Mouse (Mus musculus) midbrain, embryonic 13.5 days (tissue): Measurements from ENCODE around the gene Stard3. TPM values are rescaled to one million over a fixed set of nuclear protein-coding genes. Genes with fewer than 3 reads are reported as not detected.

Experiments used
- ATAC-seq: fragments of 200-750 bp; cut with Nextera tagmentation; 2 replicates; pipeline ENCODE4 v1.8.0; 2017; ENCODE audit warnings: mild to moderate bottlenecking, moderate TSS enrichment, moderate library complexity
- H3K27ac ChIP-seq: fragments of 300-500 bp; sonication (generic); 2 replicates; pipeline ENCODE4 v1.5.1; 2015; ENCODE audit warnings: inconsistent platforms, mild to moderate bottlenecking, moderate library complexity
- H3K27me3 ChIP-seq: fragments of 300-500 bp; sonication (generic); 2 replicates; pipeline ENCODE4 v1.6.1; 2015; ENCODE audit warnings: mild to moderate bottlenecking, inconsistent platforms
- H3K36me3 ChIP-seq: fragments of 300-500 bp; sonication (generic); 2 replicates; pipeline ENCODE4 v1.6.1; 2015; ENCODE audit warnings: mild to moderate bottlenecking, inconsistent platforms
- H3K4me1 ChIP-seq: fragments of 300-500 bp; sonication (generic); replicated peaks from 2 replicates; pipeline ENCODE4 v1.6.1; 2015; ENCODE audit warnings: inconsistent platforms
- H3K4me2 ChIP-seq: fragments of 300-500 bp; sonication (generic); replicated peaks from 2 replicates; pipeline ENCODE4 v1.6.1; 2015; ENCODE audit warnings: moderate library complexity, mild to moderate bottlenecking, inconsistent platforms
- H3K4me3 ChIP-seq: fragments of 300-500 bp; sonication (generic); replicated peaks from 2 replicates; pipeline ENCODE4 v1.5.1; 2015; ENCODE audit warnings: mild to moderate bottlenecking, inconsistent platforms
- H3K9ac ChIP-seq: fragments of 300-500 bp; sonication (generic); replicated peaks from 2 replicates; pipeline ENCODE4 v1.6.1; 2015; ENCODE audit warnings: mild to moderate bottlenecking, inconsistent platforms
- H3K9me3 ChIP-seq: fragments of 300-500 bp; sonication (generic); 2 replicates; pipeline ENCODE4 v1.6.1; 2016; ENCODE audit warnings: mild to moderate bottlenecking, inconsistent platforms
- WGBS: fragments of 180-500 bp; shearing (Covaris S2); methylation state at CpG from one replicate; pipeline ENCODE4 v1.1.7; 2015; 5-methylcytosine and 5-hydroxymethylcytosine counted together
- polyA plus RNA-seq: library from polyadenylated mRNA; unstranded; fragments of >200 nt; fragmentation: Nextera tagmentation; extraction: Ambion mirVana; gene quantifications from 2 replicates; pipeline ENCODE4 v1.2.1, GENCODE M21; 2015

Gene Stard3
- polyA plus RNA-seq: 44.5 and 46.9 TPM in 2 replicates

- Histone ChIP-seq H3K36me3 (no peaks in the 10 kb centered on the region), H3K4me1 (peaks cover 47% of the 10 kb centered on the region), H3K27ac (peak within 1 kb of the TSS; percentile 85), H3K9me3 (no peaks in the 10 kb centered on the region), H3K4me2 (peak within 1 kb of the TSS; percentile 88), H3K9ac (peak within 1 kb of the TSS; percentile 76), H3K4me3 (peak within 1 kb of the TSS; percentile 74), H3K27me3 (peaks cover 23% of the 10 kb centered on the region; the same call in 1 of the 2 replicates)
- WGBS: under 1% methylated on average over 54 of the region's 60 CpGs
- peak; percentile 87 for ATAC-seq
Observed at GRCm38 (mm10) chr11:98358161-98359083, at the start of gene Stard3. Gene Stard3, plus strand, starts transcription at chr11:98358368.

DNA sequence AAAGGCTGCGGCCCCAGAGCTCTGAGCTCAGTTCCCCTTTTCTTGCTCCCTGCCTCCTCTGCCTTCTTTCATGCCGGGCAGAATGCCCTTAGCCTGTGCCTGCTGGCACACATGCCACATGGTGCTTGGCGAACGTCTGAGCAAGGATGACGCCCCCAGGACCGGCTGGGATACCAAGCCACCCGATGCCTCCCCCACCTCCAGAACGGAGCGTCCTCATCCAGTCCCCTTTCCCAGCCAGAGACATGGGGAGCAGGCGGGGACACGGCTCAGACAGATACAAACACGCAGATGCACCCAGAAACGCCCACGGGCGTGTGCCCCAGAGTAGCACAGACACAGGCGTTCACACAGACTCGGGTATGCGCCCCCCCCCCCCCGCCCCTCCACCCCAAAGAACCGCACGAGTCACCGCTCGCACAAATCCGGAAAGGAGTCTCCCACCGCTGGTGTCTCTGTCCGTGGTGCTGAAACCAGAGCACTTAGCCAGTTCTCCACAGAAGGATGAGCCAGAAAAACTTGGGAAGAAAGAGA lies 44.3 kb upstream of the Stard3 start:
- Histone ChIP-seq H3K4me2 (peak overlapping the region; percentile 28), H3K9me3 (no peaks in the 10 kb centered on the region), H3K9ac (0 out of 2 replicates have a peak overlapping the region, but pooled peaks have one; percentile 10), H3K4me1 (peaks cover 12% of the 10 kb centered on the region), H3K27ac (no peak overlapping the region), H3K4me3 (0 out of 2 replicates have a peak overlapping the region, but pooled peaks have one; percentile 6), H3K36me3 (no peaks in the 10 kb centered on the region), H3K27me3 (peaks cover 91% of the 10 kb centered on the region)
- ATAC-seq: no peak
- 2% methylated on average over 26 of the region's 26 CpGs for WGBS

DNA sequence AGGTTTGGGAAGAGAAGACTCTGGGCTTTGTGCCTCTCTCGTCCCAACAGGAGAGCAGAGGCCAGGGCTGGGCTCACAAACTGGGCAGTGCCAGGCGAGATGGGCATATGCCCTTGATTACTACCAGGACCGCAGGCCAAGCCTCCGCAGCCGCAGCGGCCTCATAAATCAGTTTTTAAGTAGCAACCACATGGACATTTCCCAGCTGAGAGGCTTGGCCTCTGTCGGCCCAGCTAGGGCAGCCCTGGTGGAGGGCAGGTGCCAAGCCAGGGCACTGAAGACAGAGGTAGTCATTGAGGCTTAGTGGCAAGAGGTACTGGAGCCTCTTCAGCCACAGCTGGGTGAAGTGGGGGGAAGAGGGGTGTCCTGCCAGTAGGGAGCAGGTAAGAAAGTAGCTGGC lies 40.7 kb upstream of the Stard3 start:
- H3K27ac ChIP-seq: no peak overlapping the region
- peaks cover 99% of the 10 kb centered on the region for H3K27me3 ChIP-seq
- ATAC-seq: no peak
- peaks cover 22% of the 10 kb centered on the region for H3K4me1 ChIP-seq
- no peaks in the 10 kb centered on the region for H3K36me3 ChIP-seq
- H3K9ac ChIP-seq: no peak overlapping the region
- no peak overlapping the region for H3K4me2 ChIP-seq
- no peaks in the 10 kb centered on the region for H3K9me3 ChIP-seq
- H3K4me3 ChIP-seq: no peak overlapping the region
- WGBS: under 1% methylated on average over 7 of the region's 7 CpGs

DNA sequence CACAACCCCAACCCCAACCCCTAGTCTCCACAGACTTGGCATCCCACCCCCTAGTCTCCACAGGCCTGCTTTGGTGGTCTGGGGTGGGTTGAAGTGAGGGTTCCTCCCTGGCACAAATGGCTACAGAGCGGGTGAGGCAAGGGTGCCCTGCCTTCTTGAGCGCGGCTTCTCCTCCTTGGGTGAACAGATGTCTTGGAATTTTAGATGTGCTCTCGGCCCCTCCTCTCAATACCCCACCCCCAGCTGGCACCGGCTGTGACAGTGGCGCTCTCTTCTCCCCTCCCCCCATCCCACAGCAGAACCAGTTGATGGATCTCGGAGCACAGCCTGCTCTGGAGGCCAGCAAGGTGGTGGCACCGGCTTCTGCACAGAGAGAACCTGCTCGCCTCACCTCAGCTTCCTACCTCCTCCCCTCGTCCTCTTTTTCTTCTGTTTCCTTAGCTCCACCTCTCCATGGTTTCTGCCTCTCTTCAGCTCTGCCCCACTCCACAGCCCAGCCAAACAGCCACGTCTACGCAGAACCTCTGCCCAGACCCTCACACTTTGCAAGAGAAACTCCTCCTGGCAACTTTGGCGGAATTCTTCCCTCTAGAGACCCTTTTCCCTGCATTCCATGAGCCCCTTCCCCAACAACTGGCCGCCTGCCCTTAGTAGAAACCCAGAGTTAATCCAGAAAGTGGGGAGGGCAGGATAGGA lies 39.6 kb upstream of the Stard3 start:
- Histone ChIP-seq H3K4me1 (peaks cover 20% of the 10 kb centered on the region), H3K27ac (no peak overlapping the region), H3K9ac (no peak overlapping the region), H3K4me3 (no peak overlapping the region), H3K36me3 (no peaks in the 10 kb centered on the region), H3K4me2 (no peak overlapping the region), H3K27me3 (peaks cover 100% of the 10 kb centered on the region), H3K9me3 (no peaks in the 10 kb centered on the region)
- under 1% methylated on average over 14 of the region's 14 CpGs for WGBS
- ATAC-seq: no peak

DNA sequence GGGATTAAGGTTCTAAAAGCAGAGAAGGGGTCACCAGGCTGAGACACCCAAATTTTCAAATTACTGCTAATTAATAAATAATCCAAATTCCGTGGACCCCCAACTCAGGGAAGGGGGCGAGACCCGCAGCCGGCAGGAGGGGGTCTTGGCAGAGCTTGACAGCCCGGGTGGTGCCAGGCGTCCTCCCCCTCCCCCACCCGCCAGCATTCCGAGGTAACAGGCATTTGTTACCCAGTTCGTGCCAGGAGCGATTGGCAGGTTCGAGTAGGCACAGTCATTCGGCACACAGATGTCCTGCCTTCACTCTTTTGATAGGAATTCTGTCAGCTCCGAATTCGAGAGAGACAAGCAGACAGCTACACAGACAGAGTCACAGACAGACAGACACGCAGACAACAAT lies 39.0 kb upstream of the Stard3 start:
- Histone ChIP-seq H3K4me2 (no peak overlapping the region), H3K4me1 (peaks cover 16% of the 10 kb centered on the region), H3K9ac (no peak overlapping the region), H3K27me3 (peaks cover 100% of the 10 kb centered on the region), H3K9me3 (no peaks in the 10 kb centered on the region), H3K27ac (no peak overlapping the region), H3K4me3 (no peak overlapping the region), H3K36me3 (no peaks in the 10 kb centered on the region)
- 2% methylated on average over 15 of the region's 15 CpGs for WGBS
- ATAC-seq: no peak

GRCm38 (mm10) chr11:98319544-98319943 lies 38.6 kb upstream of the Stard3 start:
- Histone ChIP-seq H3K27me3 (peaks cover 100% of the 10 kb centered on the region), H3K4me2 (no peak overlapping the region), H3K27ac (no peak overlapping the region), H3K9ac (no peak overlapping the region), H3K9me3 (no peaks in the 10 kb centered on the region), H3K36me3 (no peaks in the 10 kb centered on the region), H3K4me3 (no peak overlapping the region), H3K4me1 (peaks cover 16% of the 10 kb centered on the region)
- 9% methylated on average over 4 of the region's 4 CpGs for whole genome bisulfite sequencing
- ATAC-seq: no peak

GRCm38 (mm10) chr11:98319944-98320343 lies 38.2 kb upstream of the Stard3 start:
- peaks cover 16% of the 10 kb centered on the region for H3K4me1 ChIP-seq
- H3K27ac ChIP-seq: no peak overlapping the region
- WGBS: 3% methylated on average over 2 of the region's 2 CpGs
- no peaks in the 10 kb centered on the region for H3K36me3 ChIP-seq
- no peak overlapping the region for H3K4me2 ChIP-seq
- peaks cover 100% of the 10 kb centered on the region for H3K27me3 ChIP-seq
- no peak for ATAC-seq
- H3K9me3 ChIP-seq: no peaks in the 10 kb centered on the region
- H3K4me3 ChIP-seq: no peak overlapping the region
- H3K9ac ChIP-seq: no peak overlapping the region

- Histone ChIP-seq H3K27ac (no peak overlapping the region), H3K4me2 (no peak overlapping the region), H3K36me3 (no peaks in the 10 kb centered on the region), H3K9ac (no peak overlapping the region), H3K27me3 (peaks cover 100% of the 10 kb centered on the region), H3K4me1 (peaks cover 16% of the 10 kb centered on the region), H3K9me3 (no peaks in the 10 kb centered on the region), H3K4me3 (no peak overlapping the region)
- ATAC-seq: no peak
- WGBS: 8% methylated on average over 12 of the region's 12 CpGs
Observed at GRCm38 (mm10) chr11:98320381-98320780, 37.8 kb upstream of the Stard3 start.

GRCm38 (mm10) chr11:98320806-98321676 lies 37.1 kb upstream of the Stard3 start:
- 2% methylated on average over 28 of the region's 30 CpGs for WGBS
- Histone ChIP-seq H3K4me3 (no peak overlapping the region), H3K4me2 (peak overlapping the region; percentile 25), H3K27ac (no peak overlapping the region), H3K9ac (no peak overlapping the region), H3K4me1 (peaks cover 16% of the 10 kb centered on the region), H3K9me3 (no peaks in the 10 kb centered on the region), H3K36me3 (no peaks in the 10 kb centered on the region), H3K27me3 (peaks cover 100% of the 10 kb centered on the region)
- ATAC-seq: no peak

DNA sequence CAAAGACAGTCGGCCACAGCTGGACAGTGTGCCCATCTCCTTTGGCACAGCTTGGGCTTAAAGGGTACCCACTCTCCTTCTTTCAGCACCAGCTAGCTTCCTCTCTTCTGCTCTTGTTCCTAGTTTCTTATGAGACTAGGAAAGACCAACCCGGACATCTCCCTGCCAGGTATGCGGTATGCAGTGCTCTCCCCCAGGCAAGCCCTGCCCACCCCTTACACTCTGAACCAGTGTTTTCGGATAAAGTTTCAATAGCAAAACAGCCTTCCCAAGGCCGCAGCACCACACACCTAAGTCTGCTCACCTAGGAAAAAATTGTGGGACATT lies 36.5 kb upstream of the Stard3 start:
- Histone ChIP-seq H3K4me3 (no peak overlapping the region), H3K27ac (no peak overlapping the region), H3K9me3 (no peaks in the 10 kb centered on the region), H3K4me1 (peaks cover 16% of the 10 kb centered on the region), H3K27me3 (peaks cover 100% of the 10 kb centered on the region), H3K9ac (no peak overlapping the region), H3K36me3 (no peaks in the 10 kb centered on the region), H3K4me2 (no peak overlapping the region)
- ATAC-seq: no peak
- 7% methylated on average over 5 of the region's 5 CpGs for WGBS

DNA sequence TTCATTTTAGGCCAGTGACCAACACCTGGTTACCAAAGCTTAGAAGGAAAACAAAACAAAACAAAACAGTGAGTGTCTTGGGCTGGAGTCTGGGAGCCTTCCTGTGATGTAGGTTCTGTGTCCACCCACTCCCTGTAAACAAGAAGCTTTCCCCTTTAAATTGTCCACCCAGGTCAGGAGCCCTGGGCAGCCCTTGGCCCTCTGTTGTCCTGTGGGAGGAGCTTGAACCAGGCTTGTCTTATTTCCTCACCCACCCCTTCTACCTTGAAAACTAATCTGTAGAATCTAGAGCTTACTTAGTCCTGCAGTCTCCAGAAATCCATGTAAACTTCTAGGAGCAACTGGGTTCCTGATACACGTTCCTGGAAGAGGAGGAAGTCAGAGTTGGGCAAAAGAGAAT lies 36.0 kb upstream of the Stard3 start:
- 0% methylated on average over 1 of the region's 1 CpGs for WGBS
- Histone ChIP-seq H3K9me3 (no peaks in the 10 kb centered on the region), H3K4me1 (peaks cover 21% of the 10 kb centered on the region), H3K27ac (no peak overlapping the region), H3K9ac (no peak overlapping the region), H3K36me3 (no peaks in the 10 kb centered on the region), H3K4me3 (no peak overlapping the region), H3K4me2 (no peak overlapping the region), H3K27me3 (peaks cover 100% of the 10 kb centered on the region)
- no peak for ATAC-seq
